Mouse (Mus musculus): Measurements from ENCODE around the gene Tmc3. TPM values are rescaled to one million over a fixed set of nuclear protein-coding genes. Genes with fewer than 3 reads are reported as not detected.

Gene Tmc3
- polyA plus RNA-seq, 1 experiment, result 0.31 TPM

GRCm38 (mm10) chr7:83659159-83660065, 74.7 kb downstream of the Tmc3 start:
- no peak for TF ChIP-seq CTCF (IDR thresholded peaks at IDR 0.05; ENCODE audit: borderline replicate concordance, extremely low read depth, insufficient read depth, insufficient read length)
- TF ChIP-seq POLR2A (IDR thresholded peaks at IDR 0.05; ENCODE audit: borderline replicate concordance, extremely low read depth, insufficient read depth, insufficient read length, poor library complexity, severe bottlenecking), result no peak
- DNase-seq (ENCODE audit: low read depth), result peak; percentile 77

GRCm38 (mm10) chr7:83660273-83660691, 75.6 kb downstream of the Tmc3 start:
- TF ChIP-seq CTCF (IDR thresholded peaks at IDR 0.05; ENCODE audit: borderline replicate concordance, extremely low read depth, insufficient read depth, insufficient read length) (no peak), POLR2A (IDR thresholded peaks at IDR 0.05; ENCODE audit: borderline replicate concordance, extremely low read depth, insufficient read depth, insufficient read length, poor library complexity, severe bottlenecking) (no peak)
- DNase-seq (ENCODE audit: low read depth), result no peak

GRCm38 (mm10) chr7:83661031-83661430, 76.3 kb downstream of the Tmc3 start:
- TF ChIP-seq CTCF (IDR thresholded peaks at IDR 0.05; ENCODE audit: borderline replicate concordance, extremely low read depth, insufficient read depth, insufficient read length) (no peak), POLR2A (IDR thresholded peaks at IDR 0.05; ENCODE audit: borderline replicate concordance, extremely low read depth, insufficient read depth, insufficient read length, poor library complexity, severe bottlenecking) (no peak)
- DNase-seq (ENCODE audit: low read depth), result no peak

- TF ChIP-seq POLR2A (IDR thresholded peaks at IDR 0.05; ENCODE audit: borderline replicate concordance, extremely low read depth, insufficient read depth, insufficient read length, poor library complexity, severe bottlenecking) (no peak), CTCF (IDR thresholded peaks at IDR 0.05; ENCODE audit: borderline replicate concordance, extremely low read depth, insufficient read depth, insufficient read length) (no peak)
Observed at GRCm38 (mm10) chr7:83661763-83662162, 77.0 kb downstream of the Tmc3 start.

GRCm38 (mm10) chr7:83662711-83663375, 78.1 kb downstream of the Tmc3 start:
- TF ChIP-seq CTCF (IDR thresholded peaks at IDR 0.05; ENCODE audit: borderline replicate concordance, extremely low read depth, insufficient read depth, insufficient read length) (no peak), POLR2A (IDR thresholded peaks at IDR 0.05; ENCODE audit: borderline replicate concordance, extremely low read depth, insufficient read depth, insufficient read length, poor library complexity, severe bottlenecking) (no peak)

More at GRCm38 (mm10) chr7:83661763-83662162, 77.0 kb downstream of the Tmc3 start:
- DNase-seq (ENCODE audit: low read depth), result no peak

GRCm38 (mm10) chr7:83666087-83666595, 81.4 kb downstream of the Tmc3 start:
- no peak for TF ChIP-seq POLR2A (IDR thresholded peaks at IDR 0.05; ENCODE audit: borderline replicate concordance, extremely low read depth, insufficient read depth, insufficient read length, poor library complexity, severe bottlenecking)
- TF ChIP-seq CTCF (IDR thresholded peaks at IDR 0.05; ENCODE audit: borderline replicate concordance, extremely low read depth, insufficient read depth, insufficient read length), result no peak
- DNase-seq (ENCODE audit: low read depth), result no peak

More at GRCm38 (mm10) chr7:83662711-83663375, 78.1 kb downstream of the Tmc3 start:
- DNase-seq (ENCODE audit: low read depth), result peak; percentile 28

GRCm38 (mm10) chr7:83667936-83668645, 83.4 kb downstream of the Tmc3 start:
- TF ChIP-seq CTCF (IDR thresholded peaks at IDR 0.05; ENCODE audit: borderline replicate concordance, extremely low read depth, insufficient read depth, insufficient read length) (no peak), POLR2A (IDR thresholded peaks at IDR 0.05; ENCODE audit: borderline replicate concordance, extremely low read depth, insufficient read depth, insufficient read length, poor library complexity, severe bottlenecking) (no peak)
- no peak for DNase-seq (ENCODE audit: low read depth)

- peak; percentile 66 for DNase-seq (ENCODE audit: low read depth)
Observed at GRCm38 (mm10) chr7:83668724-83669123, 84.0 kb downstream of the Tmc3 start.

GRCm38 (mm10) chr7:83671573-83671972, 86.8 kb downstream of the Tmc3 start:
- TF ChIP-seq POLR2A (IDR thresholded peaks at IDR 0.05; ENCODE audit: borderline replicate concordance, extremely low read depth, insufficient read depth, insufficient read length, poor library complexity, severe bottlenecking) (no peak), CTCF (IDR thresholded peaks at IDR 0.05; ENCODE audit: borderline replicate concordance, extremely low read depth, insufficient read depth, insufficient read length) (no peak)
- DNase-seq (ENCODE audit: low read depth), result no peak

More at GRCm38 (mm10) chr7:83668724-83669123, 84.0 kb downstream of the Tmc3 start:
- TF ChIP-seq POLR2A (IDR thresholded peaks at IDR 0.05; ENCODE audit: borderline replicate concordance, extremely low read depth, insufficient read depth, insufficient read length, poor library complexity, severe bottlenecking), result no peak
- TF ChIP-seq CTCF (IDR thresholded peaks at IDR 0.05; ENCODE audit: borderline replicate concordance, extremely low read depth, insufficient read depth, insufficient read length), result peak; percentile 75; the same call in 1 of the 2 replicates

Other genes starting within 250 kb of the Tmc3 start
- 6.2 and 7.2 TPM in 2 replicates for gene Stard5, start 47.0 kb downstream of the Tmc3 start, polyA plus RNA-seq (2012; rRNA removed)
- gene Il16, start 160.8 kb downstream of the Tmc3 start, polyA plus RNA-seq (2012; rRNA removed), result 0.82 and 1.2 TPM in 2 replicates
- 0.45 and 0.52 TPM in 2 replicates for gene Cfap161, start 210.0 kb downstream of the Tmc3 start, polyA plus RNA-seq (2012; rRNA removed)